Mouse (Mus musculus) fat pad, adult 2 months (tissue): ENCODE results near the gene Ap3d1.

Source experiments
- DNase-seq: peaks from one replicate; pipeline ENCODE4 v3.0.0-alpha.2; 2011; ENCODE audit warnings: low read depth, low spot score; ENCODE audit errors: extremely low read depth

Gene Ap3d1

DNA sequence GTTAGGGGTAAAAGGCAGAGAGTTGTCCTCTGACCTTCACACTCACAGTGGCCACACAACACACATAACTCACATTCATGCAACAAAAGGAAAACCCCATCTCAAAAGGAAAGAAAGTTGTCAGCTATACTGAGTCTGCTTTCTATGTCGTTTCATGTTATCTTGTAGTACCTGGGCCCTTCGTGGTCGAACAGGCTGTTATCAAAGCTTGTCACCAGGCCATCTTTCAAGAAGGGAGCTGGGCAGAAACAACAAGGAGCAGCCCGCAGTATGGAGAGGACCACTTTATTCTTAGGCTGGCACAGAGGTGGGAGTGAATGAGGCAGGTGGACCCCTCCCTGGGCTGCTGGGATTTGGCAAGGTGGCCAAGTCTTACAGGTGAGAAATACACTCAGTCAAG lies 57.1 kb downstream of the Ap3d1 start:
- DNase-seq: no peak

GRCm38 (mm10) chr10:80684214-80684613 lies 57.9 kb downstream of the Ap3d1 start:
- DNase-seq: no peak

DNA sequence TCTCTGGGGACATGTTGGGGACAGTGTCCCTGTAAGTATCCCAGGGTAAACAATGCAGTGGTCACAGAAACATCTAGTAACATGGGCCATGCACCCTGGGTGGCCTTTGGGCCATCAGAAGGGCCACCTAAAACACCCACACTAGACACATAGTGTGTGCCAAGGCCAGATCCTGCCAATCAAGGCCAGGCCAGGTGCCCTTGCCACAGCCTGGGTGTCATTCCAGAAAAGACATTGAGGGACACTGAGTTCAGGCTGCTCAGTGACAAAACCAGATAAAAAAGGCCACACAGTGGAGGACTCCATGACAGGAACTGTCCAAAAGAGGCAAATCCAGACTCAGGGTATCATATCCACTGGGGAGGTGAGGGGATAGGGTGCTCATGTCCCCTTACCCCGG lies 58.4 kb downstream of the Ap3d1 start:
- DNase-seq: no peak

- no peak for DNase-seq
Measured at GRCm38 (mm10) chr10:80682003-80682402, 60.1 kb downstream of the Ap3d1 start.

DNA sequence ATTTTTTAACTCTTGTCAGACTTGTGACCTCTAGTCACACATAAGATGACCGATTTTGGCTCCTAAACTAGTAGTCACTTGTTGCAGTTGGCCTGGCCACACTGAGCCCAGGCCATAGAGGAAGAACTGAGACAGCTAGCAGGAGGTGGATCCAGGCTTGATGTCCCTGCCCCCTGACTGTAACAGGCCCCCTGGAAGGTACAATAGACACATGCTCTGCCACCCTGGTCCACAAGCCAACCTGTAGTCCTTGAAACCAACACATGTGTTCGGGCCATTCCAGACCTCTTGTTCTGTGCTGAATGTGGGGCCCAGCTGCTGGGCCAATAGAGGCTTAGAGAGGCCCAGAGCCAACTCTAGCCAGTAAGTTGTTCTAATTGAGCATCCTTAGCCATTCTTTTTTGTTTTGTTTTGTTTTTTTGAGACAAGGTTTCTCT lies 61.8 kb downstream of the Ap3d1 start:
- DNase-seq: no peak

GRCm38 (mm10) chr10:80679556-80680259 lies 62.4 kb downstream of the Ap3d1 start:
- DNase-seq: peak; percentile 81

DNA sequence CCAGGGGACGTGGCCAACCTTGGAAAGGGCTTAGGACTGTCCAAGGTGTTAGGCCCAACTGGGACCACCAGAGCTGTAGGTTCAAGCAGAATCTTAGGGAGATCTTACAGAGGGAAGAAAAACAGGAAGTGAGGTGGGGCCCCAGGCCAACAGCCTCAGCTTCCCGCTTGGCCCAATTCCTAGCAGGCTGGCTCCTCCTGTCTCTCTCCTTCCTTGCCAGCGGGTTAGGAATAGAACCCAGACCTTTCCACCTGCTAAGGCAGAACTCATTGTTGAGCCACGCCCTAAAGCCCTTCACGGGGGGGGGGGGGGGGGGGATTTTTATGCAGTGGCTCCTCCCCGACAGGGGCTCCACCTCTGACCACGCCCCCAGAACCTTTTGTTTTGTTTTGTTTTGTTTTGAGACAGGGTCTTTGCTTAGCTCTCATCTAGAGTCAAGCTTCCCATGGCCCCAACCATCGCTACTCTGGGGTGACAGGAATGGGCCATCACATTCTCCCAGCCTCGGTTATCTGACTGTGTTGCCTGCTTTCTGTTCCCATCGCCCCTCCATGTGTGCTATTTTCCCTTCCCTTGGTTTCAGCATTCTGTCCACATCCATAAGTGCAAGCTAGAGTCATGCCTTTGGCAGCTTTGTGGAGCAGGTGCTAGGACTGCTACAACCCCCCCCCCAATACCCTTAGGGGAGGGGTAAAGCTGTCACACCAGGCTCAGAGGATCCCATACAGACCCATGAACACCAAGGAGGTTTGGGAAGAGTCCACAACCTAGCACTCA lies 63.3 kb downstream of the Ap3d1 start:
- DNase-seq: no peak

- peak; percentile 61 for DNase-seq
Measured at GRCm38 (mm10) chr10:80677942-80678436, 64.1 kb downstream of the Ap3d1 start, which contains the start of gene Mknk2. TSS of gene Mknk2 (minus strand) at chr10:80678112.

- DNase-seq: peak; percentile 76
Measured at GRCm38 (mm10) chr10:80677128-80677875, 64.8 kb downstream of the Ap3d1 start.

GRCm38 (mm10) chr10:80676198-80676928 lies 65.7 kb downstream of the Ap3d1 start:
- DNase-seq: peak; percentile 82

DNA sequence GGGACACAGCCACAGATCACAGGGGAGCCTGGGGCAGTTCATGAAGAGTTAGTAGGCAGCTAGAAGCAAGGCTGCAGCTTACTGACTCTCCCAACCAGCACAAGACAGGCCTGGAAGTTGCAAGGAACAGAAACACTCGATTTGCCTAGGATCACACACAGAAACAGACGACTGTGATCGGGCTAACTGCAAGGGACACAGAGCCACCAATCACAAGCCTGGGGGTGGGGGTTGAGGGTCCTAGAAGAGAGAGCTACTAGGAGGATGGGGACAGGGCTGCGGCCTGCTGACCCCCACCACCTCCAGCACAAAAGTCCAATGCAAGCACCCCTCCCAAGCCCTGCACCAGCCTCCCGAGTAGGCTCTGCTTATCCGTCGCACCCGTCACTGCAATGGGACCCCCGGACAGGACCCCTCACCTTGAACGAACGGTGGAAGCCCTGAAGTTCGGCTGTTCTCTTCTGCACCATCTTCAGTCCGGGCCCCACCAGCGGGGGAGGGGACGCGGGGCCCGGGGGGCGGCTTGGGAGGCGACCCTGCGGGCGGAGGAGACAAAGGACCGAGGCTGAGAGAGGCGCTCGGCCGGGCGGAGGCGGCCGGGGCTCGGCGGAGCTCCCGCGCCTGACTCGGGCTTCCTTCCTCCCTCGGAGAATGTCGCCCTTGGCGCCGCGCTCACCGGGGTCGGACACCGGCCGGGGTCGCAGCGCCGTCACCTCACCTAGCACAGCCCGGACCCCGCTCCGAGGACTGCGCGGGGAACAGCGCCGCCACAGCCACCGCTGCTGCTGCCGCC lies 66.5 kb downstream of the Ap3d1 start:
- no peak for DNase-seq

- no peak for DNase-seq
Measured at GRCm38 (mm10) chr10:80674851-80675404, 67.1 kb downstream of the Ap3d1 start.

GRCm38 (mm10) chr10:80674161-80674711 lies 67.8 kb downstream of the Ap3d1 start:
- DNase-seq: no peak

- no peak for DNase-seq
Measured at GRCm38 (mm10) chr10:80673690-80674089, 68.4 kb downstream of the Ap3d1 start.

DNA sequence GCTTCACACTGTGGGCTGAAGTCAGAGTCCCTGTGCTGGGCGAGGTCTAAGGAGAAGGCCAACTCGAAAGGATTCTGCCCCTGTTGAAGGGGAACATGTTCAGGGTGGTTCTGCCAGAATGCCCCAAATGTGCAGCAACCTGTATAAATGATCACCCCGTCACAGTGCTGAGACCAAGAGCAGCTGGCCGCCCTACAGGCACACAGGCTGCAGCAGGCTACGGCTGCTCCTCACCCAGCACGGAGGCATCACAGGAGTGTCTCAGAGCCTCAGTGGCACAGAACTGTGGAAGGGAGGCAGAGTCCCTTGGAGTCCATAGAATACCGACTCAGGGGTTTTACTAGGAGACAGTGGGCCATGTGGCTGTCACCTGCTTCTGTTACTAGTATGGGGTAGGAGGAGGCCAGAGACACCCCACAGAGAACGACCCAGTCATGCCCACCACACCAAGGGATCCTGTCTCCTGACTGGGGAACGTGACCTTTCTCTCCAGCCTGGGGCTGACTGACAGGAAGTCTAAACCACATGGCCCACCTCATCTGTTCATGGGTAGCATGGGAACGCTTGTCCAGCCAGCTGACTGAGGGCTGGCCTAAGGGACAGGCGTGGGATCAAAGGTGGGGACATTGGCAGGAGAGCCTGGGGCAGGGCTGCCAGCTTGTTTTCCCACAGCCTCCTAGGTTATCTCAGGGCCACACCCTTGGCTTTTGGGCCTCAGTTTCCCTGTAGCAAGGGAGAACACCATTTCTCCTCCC lies 70.0 kb downstream of the Ap3d1 start:
- no peak for DNase-seq

- DNase-seq: no peak
Measured at GRCm38 (mm10) chr10:80671251-80671650, 70.8 kb downstream of the Ap3d1 start.

DNA sequence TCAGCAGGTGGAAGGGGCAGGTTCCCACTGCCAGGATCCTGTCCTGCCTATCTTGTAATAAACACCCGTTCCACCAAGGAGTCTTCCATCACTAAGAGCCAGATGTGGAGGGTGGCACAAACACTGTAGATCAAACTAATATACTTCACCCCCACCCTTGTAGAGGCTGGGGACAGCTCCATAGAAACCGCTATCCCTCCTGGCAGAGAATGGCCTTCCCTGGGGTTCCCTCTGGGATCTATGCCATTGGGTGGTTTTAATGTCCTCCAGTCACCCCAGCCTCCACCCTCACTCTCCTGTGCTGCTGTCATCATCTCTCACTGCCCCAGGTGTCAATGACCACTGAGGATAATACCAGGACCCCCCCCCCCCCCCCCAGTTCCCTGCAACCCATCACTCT lies 71.5 kb downstream of the Ap3d1 start:
- no peak for DNase-seq

- DNase-seq: no peak
Measured at GRCm38 (mm10) chr10:80669737-80670485, 72.2 kb downstream of the Ap3d1 start.
